Mouse (Mus musculus): ENCODE data around the gene Cmip.

DNA sequence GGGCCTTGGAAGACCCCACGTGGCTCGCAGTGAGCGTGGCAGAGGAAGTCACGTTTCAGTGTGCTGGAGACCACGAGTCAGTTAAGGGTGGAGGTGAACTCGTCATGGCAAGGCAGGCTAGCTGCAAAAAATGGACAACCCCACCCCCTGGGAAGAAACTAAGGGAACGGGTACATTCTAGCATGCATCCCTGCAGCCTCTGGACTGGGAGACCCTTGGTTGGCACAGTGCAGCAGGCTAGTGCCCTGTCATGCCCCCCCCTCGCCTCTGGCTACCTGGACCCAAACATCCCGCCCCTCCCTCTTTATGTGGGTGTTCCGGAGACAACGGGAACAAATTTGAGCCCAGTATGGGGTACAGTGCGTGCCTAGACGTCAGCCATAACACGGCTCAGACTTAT is 183.5 kb downstream of the Cmip start:
- TF ChIP-seq CTCF (IDR thresholded peaks at IDR 0.05; ENCODE audit: low read depth) = no peak
- TF ChIP-seq EP300 (IDR thresholded peaks at IDR 0.05; ENCODE audit: low read depth) = no peak

Data from liver, postnatal 0 days (tissue).